Mouse (Mus musculus) gastrocnemius, adult 8-10 months (tissue): ENCODE data around the gene Supt6. TPM values are rescaled to one million over a fixed set of nuclear protein-coding genes. Genes with fewer than 3 reads are reported as not detected.
A peak's percentile ranks its signal among the peaks of the same experiment; 100 is the strongest.
"Not testable (repeated sequence)": the region's sequence is repeated elsewhere in the genome, so short reads cannot be mapped to it uniquely, and the experiment has no call there.

Source experiments
- DNase-seq, 2 experiments: peaks; one replicate each; pipeline ENCODE4 v3.0.0; 2022; ENCODE audit warnings: low spot score in 2 of 2
- total RNA-seq, 4 experiments: library from RNA; stranded (reverse); gene quantifications; 2 replicates each; pipeline ENCODE4 v1.2.4; 2022

The Supt6 gene
- 10 to 100 TPM; 27.8 to 33.0 (median 31.7) TPM for total RNA-seq

DNA sequence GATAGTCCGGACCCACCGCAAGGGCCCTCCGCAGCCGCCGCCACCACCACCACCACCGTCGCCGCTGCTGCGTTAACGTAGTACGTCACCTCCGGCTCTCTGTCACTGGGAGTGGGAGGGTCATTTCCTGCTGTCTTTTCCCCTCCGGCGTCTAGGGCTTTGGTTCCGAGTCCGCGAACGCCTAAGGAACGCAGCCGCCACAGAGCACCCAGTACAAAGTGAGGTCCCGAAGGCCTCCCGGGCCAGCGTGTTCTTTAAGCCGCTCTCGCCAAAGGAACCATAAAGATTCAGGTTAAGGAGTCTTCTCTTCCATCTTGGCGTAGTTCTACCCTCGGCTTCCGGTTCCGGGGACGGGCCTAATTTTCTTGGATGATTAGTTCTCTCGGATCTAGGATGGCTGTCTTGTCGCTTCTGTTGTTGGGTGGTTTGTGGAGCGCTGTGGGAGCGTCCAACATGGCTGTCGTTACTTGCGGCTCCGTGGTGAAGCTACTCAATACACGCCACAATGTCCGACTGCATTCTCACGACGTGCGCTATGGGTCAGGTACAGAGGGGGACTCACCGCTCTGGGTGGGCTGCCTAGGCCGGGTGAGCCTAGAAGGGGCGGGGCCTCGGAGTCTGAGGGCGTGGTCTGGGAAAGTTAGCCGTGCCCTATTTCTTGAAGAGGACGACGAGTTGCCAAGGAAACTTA is at the start of gene Supt6, which contains the start of gene Sdf2:
Gene Supt6, minus strand, starts transcription at position 361 of the 691 bp plus-strand sequence.
Gene Sdf2, plus strand, starts transcription at position 120 of the 691 bp plus-strand sequence.
- DNase-seq, result peak; percentile 82 to 83

DNA sequence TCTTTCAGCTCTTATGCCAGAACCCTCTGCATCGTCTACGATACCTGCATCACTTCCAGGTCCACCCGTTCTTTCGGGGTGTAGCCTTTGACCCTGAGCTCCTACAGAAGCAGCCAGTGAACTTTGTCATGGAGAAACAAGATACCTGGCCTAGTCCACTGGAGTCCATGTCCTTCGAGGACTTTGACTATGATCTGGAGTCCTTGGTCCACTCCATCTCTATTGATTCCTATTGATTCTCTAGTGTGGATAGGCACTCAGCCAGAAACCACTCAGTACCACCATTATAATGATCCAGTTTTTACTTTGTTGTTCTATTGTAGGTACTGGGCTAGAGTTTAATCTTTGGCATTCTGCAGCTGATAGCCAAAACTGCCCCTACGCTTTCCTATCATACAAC is 48.8 kb upstream of the Supt6 start:
- no peak for DNase-seq

- no peak for DNase-seq
Measured at GRCm38 (mm10) chr11:78290654-78291053, 44.9 kb upstream of the Supt6 start, which contains the start of gene BC030499. Gene BC030499 (plus strand): TSS chr11:78290841.

DNA sequence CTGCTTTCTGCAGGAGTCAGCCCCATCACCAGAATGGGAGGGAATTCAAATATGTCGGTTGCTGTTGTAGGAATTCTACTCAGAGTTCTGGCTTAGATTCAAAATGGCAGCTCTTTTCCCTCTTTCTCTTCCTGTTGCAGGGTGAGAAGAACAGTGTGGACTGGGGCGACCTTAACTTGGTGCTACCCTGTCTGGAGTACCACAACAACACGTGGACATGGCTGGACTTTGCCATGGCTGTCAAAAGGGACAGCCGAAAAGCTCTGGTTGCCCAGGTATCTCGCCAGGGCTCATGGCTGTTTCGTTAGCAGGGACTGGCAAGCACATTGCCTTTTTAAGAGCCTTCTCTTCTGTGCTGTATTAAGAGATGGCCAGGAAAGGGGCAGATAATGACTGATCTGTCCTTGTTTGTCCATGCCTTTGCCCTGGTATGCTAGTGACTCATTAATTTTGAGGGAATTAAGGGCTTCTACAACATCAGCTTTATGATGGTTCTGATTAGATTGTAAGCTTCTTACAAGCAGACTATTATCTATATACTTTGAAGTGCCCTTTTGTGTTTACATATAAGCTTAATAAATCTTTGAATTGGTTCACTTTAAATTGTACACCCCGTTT is 43.5 kb upstream of the Supt6 start:
- DNase-seq, result no peak

GRCm38 (mm10) chr11:78279586-78279985 is 33.8 kb upstream of the Supt6 start:
- no peak for DNase-seq

GRCm38 (mm10) chr11:78278853-78279252 is 33.1 kb upstream of the Supt6 start:
- DNase-seq, result no peak

GRCm38 (mm10) chr11:78276169-78276568 is 30.4 kb upstream of the Supt6 start:
- DNase-seq, result not testable (repeated sequence)

GRCm38 (mm10) chr11:78275596-78275995 is 29.8 kb upstream of the Supt6 start:
- no peak for DNase-seq

DNA sequence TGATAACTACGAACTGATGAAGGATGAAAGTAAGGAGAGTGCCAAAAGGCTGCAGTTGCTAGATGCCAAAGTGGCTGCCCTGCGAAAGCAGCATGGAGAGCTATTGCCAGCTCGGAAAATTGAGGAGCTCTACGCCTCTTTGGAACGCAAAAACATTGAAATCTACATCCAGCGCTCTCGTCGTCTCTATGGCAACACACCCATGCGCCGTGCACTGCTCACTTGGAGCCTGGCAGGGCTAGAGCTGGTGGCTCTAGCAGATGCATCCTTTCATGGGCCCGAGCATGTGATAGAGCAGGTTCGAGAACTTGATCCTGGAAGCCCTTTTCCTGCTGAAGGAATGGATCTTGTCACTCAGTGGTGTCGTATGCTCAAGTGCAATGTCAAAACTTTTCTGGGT is 26.2 kb upstream of the Supt6 start:
- no peak for DNase-seq

DNA sequence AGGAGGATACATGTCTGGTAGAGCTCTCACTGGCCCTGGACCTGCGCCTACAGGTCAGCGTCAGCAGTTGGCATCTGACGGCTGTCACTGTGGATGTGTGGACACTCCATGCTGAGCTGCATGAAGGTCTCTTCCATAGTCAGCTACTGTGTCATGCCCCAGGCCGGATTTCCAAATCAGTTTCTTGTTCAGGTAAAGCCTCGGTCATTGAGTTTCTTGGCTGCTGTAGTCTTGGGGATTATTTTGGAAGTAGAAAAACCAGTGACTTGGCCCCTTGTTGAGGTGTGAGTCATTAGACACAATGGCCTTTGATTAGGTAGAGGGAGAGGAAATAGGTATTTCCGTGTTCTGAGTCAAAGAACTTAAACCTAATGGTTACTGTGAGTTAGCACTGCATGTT is 19.8 kb upstream of the Supt6 start:
- DNase-seq, result no peak

DNA sequence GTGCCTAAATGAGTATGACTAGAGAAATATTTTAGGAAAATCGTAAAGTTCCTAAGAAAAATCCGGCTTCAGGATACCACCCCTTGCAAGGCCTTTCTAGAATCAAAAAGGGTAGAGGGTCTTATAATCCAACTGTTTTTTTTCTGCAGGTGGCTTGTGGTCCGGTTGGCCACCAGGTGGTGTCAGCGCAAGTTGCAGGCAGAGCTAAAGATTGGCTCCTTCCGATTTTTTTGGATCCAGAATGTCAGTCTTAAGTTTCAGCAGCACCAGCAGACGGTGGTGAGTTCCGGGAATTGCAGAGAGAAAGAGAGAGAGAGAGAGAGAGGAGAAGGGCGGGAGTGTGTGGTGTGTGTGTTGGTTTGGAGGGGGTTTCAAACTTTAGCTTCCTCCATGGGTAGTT is 16.8 kb upstream of the Supt6 start:
- peak; percentile 22 to 50 for DNase-seq

- DNase-seq, result peak; percentile 78 to 88
Measured at GRCm38 (mm10) chr11:78261380-78262352, 15.9 kb upstream of the Supt6 start, which contains the start of gene 2610507B11Rik. Gene 2610507B11Rik (plus strand): TSS chr11:78261752.

DNA sequence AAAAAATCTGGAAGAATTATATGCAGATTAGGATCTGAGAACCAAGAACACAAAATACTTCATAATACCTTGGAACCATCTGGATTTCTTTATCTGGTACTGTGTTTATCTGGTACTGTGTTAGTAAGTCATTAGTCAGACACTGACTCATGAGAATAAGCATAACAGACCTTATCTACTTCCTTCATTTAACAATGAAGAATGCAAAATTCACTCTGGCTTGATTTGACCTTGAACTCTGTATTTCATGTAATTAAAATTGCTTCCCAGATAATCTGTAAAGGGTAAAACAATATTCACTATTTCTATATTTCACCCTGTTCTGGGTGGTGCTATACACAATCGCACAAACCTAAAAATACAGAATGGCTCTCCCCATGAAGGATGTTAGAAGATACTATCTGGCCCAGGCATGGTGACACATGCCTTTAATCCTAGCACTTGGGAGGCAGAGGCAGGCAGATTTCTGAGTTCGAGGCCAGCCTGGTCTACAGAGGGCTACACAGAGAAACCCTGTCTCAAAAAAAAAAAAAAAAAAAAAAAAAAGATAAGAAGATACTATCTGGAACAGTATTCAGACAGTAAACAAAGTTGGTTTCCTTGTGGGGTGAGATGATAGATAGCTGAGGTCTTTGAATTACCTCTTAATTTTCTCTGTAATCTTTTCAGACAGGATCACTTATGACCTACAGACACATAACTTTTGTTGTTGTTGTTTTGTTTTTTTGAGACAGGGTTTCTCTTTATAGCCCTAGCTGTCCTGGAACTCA is 14.9 kb upstream of the Supt6 start:
- DNase-seq, result no peak

- DNase-seq, result no peak
Measured at GRCm38 (mm10) chr11:78256618-78257017, 10.8 kb upstream of the Supt6 start.

GRCm38 (mm10) chr11:78247727-78248140 is 1.9 kb upstream of the Supt6 start:
- DNase-seq, result no peak

- no peak for DNase-seq
Measured at GRCm38 (mm10) chr11:78247012-78247348, 1.2 kb upstream of the Supt6 start.

GRCm38 (mm10) chr11:78246318-78247011 is 678 bp upstream of the Supt6 start:
- DNase-seq, result no peak

DNA sequence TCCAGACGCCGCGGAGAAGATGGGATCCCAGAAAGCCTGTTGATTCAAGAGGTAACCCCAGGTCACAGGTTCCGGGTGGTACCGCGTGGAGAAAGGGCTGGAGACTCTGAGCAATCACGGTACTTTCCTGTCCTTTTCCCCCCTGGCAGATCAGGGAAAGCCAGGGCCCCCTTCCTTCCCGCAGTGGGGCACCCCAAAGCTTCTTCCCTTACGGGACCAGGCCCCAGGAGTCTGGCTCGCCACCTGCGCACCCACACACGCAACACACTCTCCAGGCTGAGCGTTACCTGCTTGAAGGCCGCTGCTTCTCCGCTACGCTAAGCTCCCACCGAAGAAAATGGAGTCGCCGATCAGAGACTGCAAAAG is 543 bp downstream of the Supt6 start:
- DNase-seq, result no peak

GRCm38 (mm10) chr11:78240193-78240857 is 5.5 kb downstream of the Supt6 start:
- DNase-seq, result no peak

DNA sequence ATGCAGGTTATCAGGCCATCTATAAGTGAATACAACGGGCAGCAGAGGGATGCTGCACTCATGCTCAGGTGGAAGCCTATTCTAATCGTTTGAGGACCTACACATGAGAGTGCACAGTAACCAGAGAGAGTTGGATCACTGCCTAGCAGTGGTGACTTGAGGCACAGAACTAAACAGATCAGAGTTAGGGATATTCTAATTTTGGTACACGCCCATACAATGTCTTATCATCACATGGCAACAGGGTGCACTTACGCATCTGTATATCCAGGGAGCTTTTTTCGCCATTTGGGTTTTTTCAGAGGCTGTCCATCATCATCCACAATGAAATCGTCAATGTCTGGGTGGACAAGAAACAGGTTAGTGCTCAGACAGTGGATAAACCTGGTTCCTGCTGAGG is 14.3 kb downstream of the Supt6 start:
- no peak for DNase-seq
